Mouse (Mus musculus) lung, adult 2 months (tissue): ENCODE results near the gene Dact2.

Source experiments
- CTCF ChIP-seq: fragments of 200-500 bp; IDR thresholded peaks from 2 replicates; pipeline ENCODE4 v1.5.1; 2011; ENCODE audit warnings: mild to moderate bottlenecking, low read length, control low read depth; ENCODE audit not compliant: insufficient read depth
- POLR2A ChIP-seq: fragments of 200-500 bp; IDR thresholded peaks from 2 replicates; pipeline ENCODE4 v1.6.1; 2011; ENCODE audit warnings: low read depth, mild to moderate bottlenecking, control low read depth, low read length, borderline replicate concordance; ENCODE audit errors: extremely low read depth

GRCm38 (mm10) chr17:14172731-14173130 is 31.4 kb downstream of the Dact2 start:
- TF ChIP-seq CTCF (no peak), POLR2A (no peak)
